Mouse (Mus musculus): ENCODE data around the gene Vwa7. TPM values are rescaled to one million over a fixed set of nuclear protein-coding genes. Genes with fewer than 3 reads are reported as not detected.
A peak's percentile ranks its signal among the peaks of the same experiment; 100 is the strongest.

The Vwa7 gene
- total and polyA plus RNA-seq, 3 experiments: 9.8 to 10.4 TPM; not detected in 1

DNA sequence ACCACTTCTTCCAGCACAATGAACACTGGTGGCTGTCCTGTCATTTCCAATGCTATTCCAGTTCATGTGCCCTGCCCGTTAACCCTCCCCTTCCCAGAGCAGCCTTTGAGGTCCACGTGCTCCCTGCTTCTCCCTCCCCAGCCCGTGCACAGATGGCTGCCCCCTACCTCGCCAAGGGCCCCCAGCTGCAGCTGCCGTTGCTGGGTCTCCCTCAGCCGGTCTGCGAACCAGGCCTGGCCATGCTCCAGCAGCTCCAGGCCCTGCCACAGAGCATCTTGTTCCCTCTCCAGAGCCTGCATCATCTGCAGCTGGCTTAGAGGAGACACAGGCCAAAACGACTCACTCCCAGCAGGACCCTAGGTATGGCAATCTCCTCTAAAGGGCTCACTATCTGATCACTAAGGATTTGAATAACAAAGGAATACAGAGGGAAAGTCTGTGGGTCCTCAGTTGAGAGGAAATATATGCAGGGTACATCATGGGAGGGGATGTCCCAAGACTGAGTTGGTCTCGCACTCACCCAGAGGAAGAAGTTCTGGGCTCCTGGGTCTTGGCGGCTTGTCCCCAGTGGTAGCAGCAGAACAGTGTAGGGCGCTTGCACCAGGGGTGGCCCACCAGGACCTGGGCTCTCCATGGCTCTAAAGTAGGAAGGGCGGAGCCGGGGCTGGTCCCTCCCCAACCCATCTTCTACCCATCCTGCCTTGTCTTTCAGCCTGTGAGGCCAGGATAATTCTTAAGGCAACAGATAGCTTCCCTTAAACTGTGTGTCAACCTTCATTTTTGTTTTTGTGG is 11.1 kb downstream of the Vwa7 start, which contains the start of gene Sapcd1 (continued):
- TF ChIP-seq ZNF384 (IDR thresholded peaks at IDR 0.05; ENCODE audit: low read depth, low read length) (no peak), MYC (IDR thresholded peaks at IDR 0.05; ENCODE audit: low read depth, low read length) (0 out of 2 replicates have a peak, but pooled peaks have one; percentile 51), MYB (IDR thresholded peaks at IDR 0.05; ENCODE audit: low read depth, low read length) (no peak), SMC3 (IDR thresholded peaks at IDR 0.05; ENCODE audit: low read depth, low read length) (no peak), SIN3A (IDR thresholded peaks at IDR 0.05; ENCODE audit: low read length) (peak; percentile 38; the same call in 1 of the 2 replicates), MAZ (IDR thresholded peaks at IDR 0.05; ENCODE audit: low read depth, low read length) (0 out of 2 replicates have a peak, but pooled peaks have one; percentile 27), USF1 (IDR thresholded peaks at IDR 0.05; ENCODE audit: low read depth, low read length) (0 out of 2 replicates have a peak, but pooled peaks have one; percentile 9), HCFC1 (IDR thresholded peaks at IDR 0.05; ENCODE audit: low read depth, low read length) (no peak)

DNA sequence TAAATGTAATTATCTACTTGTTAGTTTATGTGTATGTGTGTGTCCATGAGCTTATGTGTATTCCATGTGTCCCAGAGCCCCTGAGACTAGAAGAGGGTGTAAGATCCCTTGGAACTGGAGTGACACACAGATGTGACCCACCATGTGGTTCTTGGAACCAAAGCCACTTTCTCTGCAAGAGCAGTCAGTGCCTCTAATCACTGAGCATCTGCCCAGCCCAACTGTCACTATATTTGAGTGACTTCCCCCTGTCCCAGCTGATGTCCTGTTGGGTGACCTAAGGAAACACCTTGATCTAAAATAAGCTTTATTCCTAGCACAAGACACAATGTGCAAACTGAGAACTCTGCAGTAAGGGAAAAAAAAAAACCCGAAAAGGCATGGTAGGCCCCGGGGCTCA is 11.9 kb downstream of the Vwa7 start:
- Histone ChIP-seq H3K27ac (ENCODE audit: control insufficient read depth, low read depth, low read length) (peak overlapping the region; percentile 85), H3K4me1 (ENCODE audit: control insufficient read depth in 1 of 2, insufficient read depth in 2 of 2, low read length in 2 of 2) (peaks cover 9 to 40% of the 10 kb centered on the region in 2 experiments; a peak in 3 of 4 replicates), H3K9ac (ENCODE audit: control insufficient read depth, low read depth, low read length, poor library complexity, severe bottlenecking) (peak overlapping the region; percentile 77), H3K36me3 (ENCODE audit: control insufficient read depth in 1 of 2, insufficient read depth in 2 of 2, low read length in 2 of 2) (peaks cover 0 to 34% of the 10 kb centered on the region in 2 experiments; a peak in 2 of 4 replicates), H3K79me2 (ENCODE audit: control insufficient read depth, insufficient read depth, low read length, poor library complexity) (peaks cover 36% of the 10 kb centered on the region), H3K4me3 (ENCODE audit: control insufficient read depth in 1 of 2, insufficient read depth in 1 of 2, low read depth in 2 of 2, low read length in 2 of 2) (no peak overlapping the region), H3K27me3 (ENCODE audit: control insufficient read depth in 1 of 2, insufficient read depth in 2 of 2, low read length in 2 of 2) (no peaks in the 10 kb centered on the region), H3K9me3 (replicated peaks; ENCODE audit: insufficient read depth, low read length) (no peaks in the 10 kb centered on the region)
- peak; percentile 58 for DNase-seq (ENCODE audit: low read depth, low spot score)
- TF ChIP-seq UBTF (IDR thresholded peaks at IDR 0.05; ENCODE audit: borderline replicate concordance, insufficient read depth, low read depth, low read length) (no peak), CHD2 (IDR thresholded peaks at IDR 0.05; ENCODE audit: low read length) (no peak), SMC3 (IDR thresholded peaks at IDR 0.05; ENCODE audit: low read depth, low read length) (no peak), TCF12 (IDR thresholded peaks at IDR 0.05; ENCODE audit: low read depth, low read length) (no peak), MYB (IDR thresholded peaks at IDR 0.05; ENCODE audit: low read depth, low read length) (peak; percentile 57; the same call in 1 of the 2 replicates), RCOR1 (IDR thresholded peaks at IDR 0.05; ENCODE audit: low read depth, low read length) (no peak), TBP (IDR thresholded peaks at IDR 0.05; ENCODE audit: low read depth, low read length) (no peak), SIN3A (IDR thresholded peaks at IDR 0.05; ENCODE audit: low read length) (peak; percentile 45), HCFC1 (IDR thresholded peaks at IDR 0.05; ENCODE audit: low read depth, low read length) (no peak), MYC (IDR thresholded peaks at IDR 0.05; ENCODE audit: low read depth, low read length) (no peak), MAX (IDR thresholded peaks at IDR 0.05; ENCODE audit: low read length) (0 out of 2 replicates have a peak, but pooled peaks have one; percentile 11), E2F4 (IDR thresholded peaks at IDR 0.05; ENCODE audit: borderline replicate concordance, low read depth, low read length) (no peak), ETS1 (IDR thresholded peaks at IDR 0.05; ENCODE audit: low read depth, low read length) (peak; percentile 81), GATA1 (IDR thresholded peaks at IDR 0.05; ENCODE audit: low read depth, low read length) (peak; percentile 42; the same call in 1 of the 2 replicates), KAT2A (conservative IDR thresholded peaks at IDR 0.05; ENCODE audit: low read depth, low read length) (no peak), TAL1 (IDR thresholded peaks at IDR 0.05; ENCODE audit: low read length) (peak; percentile 68), CTCF (IDR thresholded peaks at IDR 0.05 in 2 of 3, conservative IDR thresholded peaks at IDR 0.05 in 1 of 3; ENCODE audit: control insufficient read depth in 1 of 3, insufficient read depth in 1 of 3, low read depth in 2 of 3, low read length in 3 of 3, poor library complexity in 1 of 3, severe bottlenecking in 1 of 3) (no peak), MXI1 (IDR thresholded peaks at IDR 0.05; ENCODE audit: low read depth, low read length) (no peak), ZMIZ1 (IDR thresholded peaks at IDR 0.05; ENCODE audit: low read depth, low read length) (no peak), MEF2A (IDR thresholded peaks at IDR 0.05; ENCODE audit: extremely low read depth, insufficient replicate concordance, low read depth, low read length, poor library complexity, severe bottlenecking) (no peak), EP300 (IDR thresholded peaks at IDR 0.05; ENCODE audit: low read depth in 1 of 2, low read length in 2 of 2) (peak; percentile 39 to 74), POLR2AphosphoS5 (IDR thresholded peaks at IDR 0.05; ENCODE audit: borderline replicate concordance, low read depth, low read length) (no peak)

Data from MEL (cell line).